Mouse (Mus musculus): Measurements from ENCODE around the gene Golga4.

- TF ChIP-seq CTCF (IDR thresholded peaks at IDR 0.05; ENCODE audit: low read depth) (no peak), EP300 (IDR thresholded peaks at IDR 0.05; ENCODE audit: low read depth) (no peak)
Measured at GRCm38 (mm10) chr9:118487636-118488035, 18.4 kb upstream of the Golga4 start.

All from heart, postnatal 0 days (tissue).